Mouse (Mus musculus) lung, adult 2 months (tissue): ENCODE data around the gene Lztr1.

ENCODE experiments used
- CTCF ChIP-seq: fragments of 200-500 bp; IDR thresholded peaks from 2 replicates; pipeline ENCODE4 v1.5.1; 2011; ENCODE audit warnings: mild to moderate bottlenecking, low read length, control low read depth; ENCODE audit not compliant: insufficient read depth
- POLR2A ChIP-seq: fragments of 200-500 bp; IDR thresholded peaks from 2 replicates; pipeline ENCODE4 v1.6.1; 2011; ENCODE audit warnings: low read depth, mild to moderate bottlenecking, control low read depth, low read length, borderline replicate concordance; ENCODE audit errors: extremely low read depth

GRCm38 (mm10) chr16:17528276-17528675, 19.8 kb downstream of the Lztr1 start:
- TF ChIP-seq CTCF (no peak), POLR2A (no peak)
